ENCODE assay signal across 30 mouse cellular contexts in genomic region chr16:23429991-23430390, GRCm38 (mm10). TPM values are rescaled to one million over a fixed set of nuclear protein-coding genes. Genes with fewer than 3 reads are reported as not detected.
A peak's percentile ranks its signal among the peaks of the same experiment; 100 is the strongest.
DNase-seq lines count a peak whose midpoint lies in the region; ATAC-seq and TF ChIP-seq lines count a peak whose summit lies in the region.
"Had no signal": no experiment of that assay in that cellular context is flagged by ENCODE, and none has a peak within 500 bp of the region (broad histone marks: within the 10 kb centered on the region; RNA-seq: fewer than 3 reads in every experiment).

No protein-coding gene starts in this region.

- peak; percentile 29 for DNase-seq in cerebellum, adult 9-10 months
- no peak for DNase-seq in cerebellum, adult 8-10 months
- peak; percentile 15 for DNase-seq in midbrain, postnatal 0 days (ENCODE audit: low spot score)
- DNase-seq in midbrain, embryonic 11.5 days (ENCODE audit: low spot score, missing footprints): no peak
- peak; percentile 40 to 41 for DNase-seq in cerebellum, postnatal 25 days
- no peak for DNase-seq in kidney, postnatal 10 days
- DNase-seq: adrenal gland, adult 2 months; adrenal gland, postnatal 14 days; embryo, embryonic 11 days; gastrocnemius, postnatal 25 days; heart, adult 18-20 months; heart, postnatal 10 days; heart, postnatal 36 days; kidney, adult 11 months had no signal

- WGBS in midbrain, postnatal 0 days: 85% methylated on average over 8 of the region's 8 CpGs
- WGBS in midbrain, embryonic 11.5 days: 91% methylated on average over 8 of the region's 8 CpGs

- no peaks in the 10 kb centered on the region for H3K36me3 ChIP-seq in midbrain, postnatal 0 days (ENCODE audit: insufficient read depth, low read length)
- H3K36me3 ChIP-seq in midbrain, embryonic 11.5 days (ENCODE audit: control insufficient read depth, insufficient read depth, low read length): no peaks in the 10 kb centered on the region
- H3K36me3 ChIP-seq: embryonic facial prominence, embryonic 10.5 days; embryonic facial prominence, embryonic 13.5 days; forebrain, embryonic 12.5 days; forebrain, embryonic 15.5 days; heart, embryonic 12.5 days; heart, embryonic 15.5 days; hindbrain, embryonic 10.5 days; hindbrain, embryonic 13.5 days; intestine, embryonic 15.5 days had no signal

- H3K4me2 ChIP-seq in midbrain, postnatal 0 days (ENCODE audit: low read depth, low read length, poor library complexity, severe bottlenecking): no peak overlapping the region
- H3K4me2 ChIP-seq in midbrain, embryonic 11.5 days: no peak overlapping the region
- H3K4me2 ChIP-seq: embryonic facial prominence, embryonic 13.5 days; forebrain, embryonic 12.5 days; forebrain, embryonic 15.5 days; heart, embryonic 12.5 days; heart, embryonic 15.5 days; hindbrain, embryonic 13.5 days; intestine, embryonic 15.5 days had no signal

- no peak overlapping the region for H3K9ac ChIP-seq in midbrain, postnatal 0 days (replicated peaks; ENCODE audit: low read length, poor library complexity, severe bottlenecking)
- H3K9ac ChIP-seq in midbrain, embryonic 11.5 days (ENCODE audit: low read length): no peak overlapping the region
- H3K9ac ChIP-seq: embryonic facial prominence, embryonic 13.5 days; forebrain, embryonic 12.5 days; forebrain, embryonic 15.5 days; heart, embryonic 12.5 days; heart, embryonic 15.5 days; hindbrain, embryonic 13.5 days; intestine, embryonic 15.5 days had no signal

- H3K4me1 ChIP-seq in midbrain, postnatal 0 days (ENCODE audit: insufficient read depth, low read length): no peaks in the 10 kb centered on the region
- no peaks in the 10 kb centered on the region for H3K4me1 ChIP-seq in midbrain, embryonic 11.5 days (ENCODE audit: control insufficient read depth, insufficient read depth, low read length)
- H3K4me1 ChIP-seq: embryonic facial prominence, embryonic 10.5 days; embryonic facial prominence, embryonic 13.5 days; forebrain, embryonic 12.5 days; forebrain, embryonic 15.5 days; heart, embryonic 12.5 days; heart, embryonic 15.5 days; hindbrain, embryonic 13.5 days; intestine, embryonic 15.5 days had no signal

- H3K27me3 ChIP-seq in midbrain, postnatal 0 days (ENCODE audit: insufficient read depth, low read length): no peaks in the 10 kb centered on the region
- H3K27me3 ChIP-seq in midbrain, embryonic 11.5 days (ENCODE audit: control insufficient read depth, insufficient read depth, low read length): no peaks in the 10 kb centered on the region
- H3K27me3 ChIP-seq: embryonic facial prominence, embryonic 13.5 days; forebrain, embryonic 12.5 days; forebrain, embryonic 15.5 days; heart, embryonic 12.5 days; hindbrain, embryonic 13.5 days; intestine, embryonic 15.5 days had no signal

- no peak overlapping the region for H3K4me3 ChIP-seq in midbrain, postnatal 0 days (ENCODE audit: low read depth, low read length)
- no peak overlapping the region for H3K4me3 ChIP-seq in midbrain, embryonic 11.5 days (ENCODE audit: low read depth, low read length)
- H3K4me3 ChIP-seq: embryonic facial prominence, embryonic 10.5 days; embryonic facial prominence, embryonic 13.5 days; erythroblast, embryonic 14.5 days; forebrain, embryonic 12.5 days; forebrain, embryonic 15.5 days; heart, embryonic 12.5 days; heart, embryonic 15.5 days; hindbrain, embryonic 10.5 days; hindbrain, embryonic 13.5 days; intestine, embryonic 15.5 days had no signal

- ATAC-seq in midbrain, postnatal 0 days (ENCODE audit: low FRiP score): no peak
- ATAC-seq in midbrain, embryonic 11.5 days (ENCODE audit: low FRiP score): no peak
- ATAC-seq: CD4-positive, CD25-positive, alpha-beta regulatory T cell, adult 4 months; forebrain, embryonic 15.5 days; hindbrain, embryonic 16.5 days; intestine, embryonic 15.5 days had no signal

- no peaks in the 10 kb centered on the region for H3K9me3 ChIP-seq in midbrain, postnatal 0 days (ENCODE audit: low read length)
- H3K9me3 ChIP-seq in midbrain, embryonic 11.5 days (ENCODE audit: control insufficient read depth, low read length): no peaks in the 10 kb centered on the region
- H3K9me3 ChIP-seq: embryonic facial prominence, embryonic 10.5 days; embryonic facial prominence, embryonic 13.5 days; forebrain, embryonic 12.5 days; forebrain, embryonic 15.5 days; heart, embryonic 12.5 days; heart, embryonic 15.5 days; hindbrain, embryonic 10.5 days; hindbrain, embryonic 13.5 days; intestine, embryonic 15.5 days had no signal

- H3K27ac ChIP-seq in midbrain, postnatal 0 days (ENCODE audit: low read depth, low read length): no peak overlapping the region
- no peak overlapping the region for H3K27ac ChIP-seq in midbrain, embryonic 11.5 days (ENCODE audit: low read depth, low read length)
- H3K27ac ChIP-seq: embryonic facial prominence, embryonic 10.5 days; embryonic facial prominence, embryonic 13.5 days; forebrain, embryonic 12.5 days; forebrain, embryonic 15.5 days; heart, embryonic 15.5 days; hindbrain, embryonic 10.5 days; hindbrain, embryonic 13.5 days; intestine, embryonic 15.5 days had no signal

- no peak for TF ChIP-seq CTCF in midbrain, postnatal 0 days (IDR thresholded peaks at IDR 0.05)

RNA-seq across cellular contexts. Expression of gene Rtp1, which starts 1.1 kb away (rescaled TPM):
- total RNA-seq in midbrain, postnatal 0 days (2014; rRNA removed): 0.28 and 0.77 TPM in 2 replicates
- polyA plus RNA-seq in midbrain, postnatal 0 days (2015; fragmentation: Nextera tagmentation; extraction: Ambion mirVana): 0.13 and 0.33 TPM in 2 replicates
- not detected in 2 replicates for polyA plus RNA-seq in midbrain, embryonic 11.5 days (2014; fragmentation: Nextera tagmentation; extraction: Ambion mirVana)
- total RNA-seq: adrenal gland, adult 2 months; adrenal gland, postnatal 14 days; adrenal gland, postnatal 4 days; gastrocnemius, adult 8-10 months; gastrocnemius, postnatal 25 days; heart, adult 18-20 months; heart, postnatal 10 days; heart, postnatal 36 days; MEL had no signal
- polyA plus RNA-seq: adrenal gland, adult 2 months; C2C12; CD4-positive, CD25-positive, alpha-beta regulatory T cell, adult 4 months; embryonic facial prominence, embryonic 10.5 days; erythroblast, embryonic 14.5 days; heart, embryonic 12.5 days; heart, embryonic 15.5 days; hindbrain, embryonic 10.5 days; intestine, embryonic 15.5 days had no signal

Comparison
In these comparisons a context has a peak if more than half of its experiments do, and no peak if none do; other contexts are left out.
1. DNase-seq: peak in cerebellum, adult 9-10 months (single experiment), midbrain, postnatal 0 days (single experiment) and cerebellum, postnatal 25 days (2 of 2); none in cerebellum, adult 8-10 months (single experiment), midbrain, embryonic 11.5 days (single experiment) and kidney, postnatal 10 days (single experiment).